Mouse (Mus musculus) heart, adult 2 months (tissue): Measurements from ENCODE around the gene Rnf220.

Source experiments
- CTCF ChIP-seq: fragments of 200-600 bp; IDR thresholded peaks from 2 replicates; pipeline ENCODE4 v1.8.1; 2022; ENCODE audit warnings: antibody characterized with exemption, mild to moderate bottlenecking, moderate library complexity
- EP300 ChIP-seq: fragments of 200-500 bp; IDR thresholded peaks from 2 replicates; pipeline ENCODE4 v1.6.1; 2011; ENCODE audit warnings: low read depth, low read length, control low read depth; ENCODE audit not compliant: insufficient read depth

DNA sequence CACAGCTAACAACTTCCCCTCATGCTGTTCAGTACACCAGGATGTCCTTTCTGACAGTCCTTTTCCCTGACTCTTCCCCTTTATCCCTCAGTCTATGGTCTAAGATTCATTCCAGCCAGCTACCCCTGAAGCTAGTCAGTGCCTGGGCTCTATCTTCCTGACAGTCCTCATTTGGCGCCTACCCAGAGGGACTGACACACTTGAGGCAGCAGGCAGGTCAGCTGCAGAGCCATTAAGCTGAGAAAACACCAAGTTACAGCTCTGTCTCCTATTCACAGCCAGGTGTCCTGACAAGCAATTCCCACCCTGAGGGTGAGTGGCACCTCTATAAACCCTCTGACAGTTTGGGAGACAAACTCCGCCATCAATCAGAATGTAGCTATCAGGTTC is 217.6 kb downstream of the Rnf220 start:
- TF ChIP-seq CTCF (no peak), EP300 (no peak)
